Mouse (Mus musculus) heart, postnatal 25 days (tissue): ENCODE measurements around the gene Pml. TPM values are rescaled to one million over a fixed set of nuclear protein-coding genes. Genes with fewer than 3 reads are reported as not detected.
"Not testable (repeated sequence)": the region's sequence is repeated elsewhere in the genome, so short reads cannot be mapped to it uniquely, and the experiment has no call there.

Experiments
- DNase-seq: peaks from one replicate; pipeline ENCODE4 v3.0.0; 2022; ENCODE audit warnings: low spot score
- intact Hi-C: fragments of 180-260 bp; cut with DNase I; formaldehyde crosslinking; loops from one replicate; pipeline ENCODE4 v1.15.1; 2025
- total RNA-seq, 2 experiments: library from RNA; stranded (reverse); gene quantifications; 2 replicates each; pipeline ENCODE4 v1.2.3; 2021

Pml gene
- total RNA-seq, 2 experiments from 2014 or later: 10.0 to 12.6 TPM

DNA sequence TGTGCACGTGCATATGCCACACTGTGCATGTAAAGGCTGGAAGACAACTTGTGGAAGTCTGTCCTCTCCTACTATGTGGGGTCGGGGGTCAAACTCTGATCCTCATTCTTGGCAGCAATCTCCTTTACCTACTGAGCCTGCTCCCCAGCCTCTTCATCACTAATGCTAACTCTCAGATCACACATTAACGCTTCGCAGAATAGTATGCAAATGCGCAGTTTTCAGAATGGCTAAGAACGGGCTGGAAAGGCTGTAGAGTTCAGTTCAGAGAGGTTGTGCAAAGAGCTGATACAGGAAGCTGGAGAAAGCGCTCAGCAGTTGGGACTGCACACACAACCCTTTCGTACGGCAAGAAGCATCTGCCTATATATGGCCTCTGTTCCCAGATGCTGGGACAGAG is 23.3 kb upstream of the Pml start:
- DNase-seq: no peak
- intact Hi-C loops: no loop called here

DNA sequence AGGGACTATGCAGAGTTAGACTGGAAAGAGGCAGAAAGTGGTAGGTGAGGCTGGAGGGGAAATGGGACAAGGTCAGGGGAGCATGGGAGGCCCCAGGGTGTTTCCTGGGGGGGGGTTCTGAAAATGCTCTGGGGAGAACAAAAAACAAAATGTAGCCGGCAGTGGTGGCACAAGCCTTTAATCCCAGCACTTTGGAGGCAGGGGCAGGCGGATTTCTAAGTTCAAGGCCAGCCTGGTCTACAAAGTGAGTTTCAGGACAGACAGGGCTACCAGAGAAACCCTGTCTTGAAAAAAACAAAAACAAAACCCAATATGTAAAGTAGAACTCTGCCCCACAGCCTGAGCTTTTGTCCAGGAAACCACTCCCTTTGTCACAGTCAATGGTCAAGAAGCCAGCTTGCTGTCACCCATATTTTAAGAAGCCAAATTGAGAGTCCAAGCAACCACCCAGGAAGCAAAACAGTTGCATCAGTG is 22.5 kb upstream of the Pml start:
- DNase-seq: no peak
- intact Hi-C loops: no loop called here

DNA sequence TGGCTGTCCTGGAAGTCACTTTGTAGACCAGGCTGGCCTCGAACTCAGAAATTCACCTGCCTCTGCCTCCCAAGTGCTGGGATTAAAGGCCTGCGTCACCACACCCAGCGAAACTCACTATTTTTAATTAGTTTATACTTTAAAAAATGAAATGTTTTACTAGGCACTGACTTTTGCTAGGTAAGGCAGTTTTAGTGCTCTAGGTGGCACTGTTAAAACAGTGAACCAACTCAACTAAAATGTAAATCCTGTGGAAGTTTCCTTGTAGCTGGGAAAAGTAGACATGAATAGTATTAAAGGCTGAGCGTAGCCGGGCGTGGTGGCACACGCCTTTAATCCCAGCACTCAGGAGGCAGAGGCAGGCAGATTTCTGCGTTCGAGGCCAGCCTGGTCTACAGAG is 22.0 kb upstream of the Pml start:
- intact Hi-C loops: loop anchor here (2.0 kb wide), 1 partner anchor 19 kb away; the partner anchor contains the start of gene Stoml1
- not testable (repeated sequence) for DNase-seq

- intact Hi-C loops: loop anchor here (2.0 kb wide), 1 partner anchor 18 kb away; the partner anchor contains the start of gene Stoml1
- DNase-seq: no peak
Observed at GRCm38 (mm10) chr9:58271109-58271508, 21.5 kb upstream of the Pml start.

GRCm38 (mm10) chr9:58270081-58270480 is 20.5 kb upstream of the Pml start:
- intact Hi-C loops: loop anchor here (2.0 kb wide), 1 partner anchor 17 kb away; the partner anchor contains the start of gene Stoml1
- DNase-seq: no peak

GRCm38 (mm10) chr9:58268384-58269313 is 19.1 kb upstream of the Pml start:
- DNase-seq: no peak
- intact Hi-C loops: loop anchor here (2.0 kb wide), 1 partner anchor 42 kb away; no protein-coding TSS in a partner anchor

GRCm38 (mm10) chr9:58267046-58267445 is 17.5 kb upstream of the Pml start:
- no peak for DNase-seq
- intact Hi-C loops: no loop called here

GRCm38 (mm10) chr9:58266571-58267011 is 17.0 kb upstream of the Pml start:
- intact Hi-C loops: no loop called here
- DNase-seq: no peak

- intact Hi-C loops: no loop called here
Observed at GRCm38 (mm10) chr9:58265368-58265767, 15.8 kb upstream of the Pml start.

GRCm38 (mm10) chr9:58262507-58262906 is 12.9 kb upstream of the Pml start:
- intact Hi-C loops: no loop called here
- DNase-seq: no peak

More at GRCm38 (mm10) chr9:58265368-58265767, 15.8 kb upstream of the Pml start:
- no peak for DNase-seq

- no peak for DNase-seq
- intact Hi-C loops: no loop called here
Observed at GRCm38 (mm10) chr9:58255704-58256685, 6.4 kb upstream of the Pml start.

DNA sequence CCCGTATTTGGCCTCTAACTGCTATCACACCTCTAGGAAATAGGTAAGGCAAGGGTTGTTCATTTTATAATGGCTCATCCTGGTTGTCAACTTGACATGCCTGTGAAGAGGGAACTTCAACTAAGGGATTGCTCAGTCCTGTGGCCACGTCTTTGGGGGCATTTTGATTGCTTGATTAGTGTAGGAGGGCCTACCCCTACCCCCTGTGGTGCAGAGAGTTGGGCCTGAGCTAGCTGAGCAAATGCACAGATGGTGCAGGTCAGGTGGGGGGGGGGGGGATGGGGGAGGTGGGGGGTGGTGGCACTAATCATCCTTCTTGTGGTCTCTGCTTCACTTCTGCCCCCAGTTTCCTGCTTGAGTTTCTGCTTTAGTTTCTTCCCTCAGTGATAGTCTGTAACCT is 5.5 kb upstream of the Pml start:
- intact Hi-C loops: no loop called here
- no peak for DNase-seq

DNA sequence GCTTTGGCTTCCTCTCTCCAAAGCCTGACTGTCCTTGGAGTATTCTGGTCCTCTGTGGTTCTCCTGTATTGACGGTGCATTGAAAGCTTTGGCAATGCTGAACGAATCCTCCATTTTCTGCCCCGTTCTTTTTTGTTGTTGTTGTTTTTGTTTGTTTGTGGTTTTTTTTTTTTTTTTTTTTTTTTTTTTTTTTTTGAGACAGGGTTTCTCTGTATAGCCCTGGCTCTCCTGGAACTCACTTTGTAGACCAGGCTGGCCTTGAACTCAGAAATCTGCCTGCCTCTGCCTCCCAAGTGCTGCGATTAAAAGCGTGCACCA is 4.2 kb upstream of the Pml start:
- not testable (repeated sequence) for DNase-seq
- intact Hi-C loops: loop anchor here (2.0 kb wide), 1 partner anchor 17 kb away; no protein-coding TSS in a partner anchor

DNA sequence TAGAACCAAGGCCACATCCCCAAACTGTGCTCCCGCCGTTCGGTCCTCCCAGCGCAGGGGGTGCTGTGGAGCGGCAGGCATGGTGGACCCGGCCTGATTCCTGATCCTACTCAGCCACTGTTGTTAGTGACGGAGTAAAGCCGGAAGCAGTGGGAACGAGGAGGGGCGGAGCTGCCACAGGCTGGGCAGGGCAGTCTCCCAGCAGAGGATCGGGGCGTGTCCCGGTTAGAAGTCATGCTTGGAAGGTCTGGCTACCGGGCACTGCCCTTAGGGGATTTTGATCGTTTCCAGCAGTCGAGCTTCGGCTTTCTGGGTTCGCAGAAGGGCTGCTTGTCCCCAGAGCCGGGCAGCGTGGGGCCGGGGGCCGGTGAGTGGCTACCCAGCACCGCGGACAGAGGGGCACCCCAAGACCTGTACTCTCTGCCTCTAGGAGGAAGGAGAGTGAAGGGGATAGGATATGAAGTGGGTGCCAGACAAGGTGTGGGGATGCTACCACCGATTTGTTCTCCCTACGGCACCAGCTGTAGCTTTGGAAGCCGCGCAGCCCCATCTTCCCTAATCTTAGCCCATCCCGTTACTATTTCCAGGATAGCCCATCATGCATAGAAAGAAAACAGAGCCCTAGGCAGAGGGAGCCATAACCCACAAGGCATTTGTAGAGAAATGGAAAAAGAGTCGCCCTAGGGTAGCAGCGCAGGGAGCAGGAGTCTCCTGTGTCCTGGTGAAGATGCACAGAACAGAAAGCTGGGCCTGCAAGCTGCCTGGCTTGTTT is 3.6 kb upstream of the Pml start, which contains the start of gene Stoml1:
Stoml1 (plus strand) TSS at position 132 of the 772 bp plus-strand sequence.
- intact Hi-C loops: loop anchor here (2.0 kb wide), 1 partner anchor 18 kb away; no protein-coding TSS in a partner anchor
- peak; percentile 92 for DNase-seq

GRCm38 (mm10) chr9:58250730-58251129 is 1.1 kb upstream of the Pml start:
- DNase-seq, intact Hi-C loops: not testable (repeated sequence)

DNA sequence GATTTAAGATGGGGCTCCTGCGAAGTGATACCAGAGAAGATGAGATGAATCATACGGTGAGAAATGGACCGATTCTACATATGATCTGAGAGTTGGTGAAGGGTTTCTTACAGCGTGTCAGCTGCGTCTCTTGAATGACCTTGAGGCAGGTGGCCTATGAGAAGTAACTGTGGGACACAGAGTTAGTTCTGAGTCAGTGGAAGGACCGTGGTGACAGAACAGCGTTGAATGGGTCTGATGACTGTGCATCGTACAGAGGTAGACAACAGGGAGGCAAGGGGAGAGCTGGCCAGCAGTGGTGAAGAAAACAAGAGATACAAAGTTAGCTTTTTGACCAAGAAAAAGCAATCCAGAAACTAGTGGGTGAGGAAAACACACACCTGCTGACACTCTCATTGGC is 736 bp upstream of the Pml start:
- no peak for DNase-seq
- intact Hi-C loops: no loop called here

DNA sequence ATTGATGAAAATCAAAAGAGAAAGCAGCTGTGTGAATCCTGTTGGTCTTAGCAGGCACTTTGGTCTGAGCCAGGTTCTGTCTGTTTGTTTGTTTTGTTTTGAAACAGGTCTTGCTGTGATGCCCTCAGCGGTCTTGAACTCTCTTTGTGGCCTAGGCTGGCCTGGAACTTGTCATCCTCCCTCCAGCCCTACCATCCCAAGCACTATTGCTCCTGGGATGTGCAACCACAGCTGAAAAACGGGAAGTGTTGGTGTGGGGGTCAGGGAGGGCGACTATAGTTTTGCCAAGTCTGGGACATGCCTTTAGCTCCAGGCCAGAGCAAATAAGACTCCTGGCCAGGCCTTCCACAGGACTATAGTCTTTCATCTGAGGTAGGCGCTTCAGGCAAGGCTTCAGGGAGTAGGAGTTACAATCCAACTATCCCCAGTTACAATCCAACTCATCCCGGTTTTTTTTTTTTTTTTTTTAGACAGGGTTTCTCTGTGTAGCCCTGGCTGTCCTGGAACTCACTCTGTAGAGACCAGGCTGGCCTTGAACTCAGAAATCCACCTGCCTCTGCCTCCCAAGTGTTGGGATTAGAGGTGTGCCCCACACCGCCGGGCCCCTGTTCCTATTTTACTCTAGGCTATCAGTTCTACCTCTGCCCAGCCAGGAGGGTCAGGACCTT is 706 bp downstream of the Pml start:
- no peak for DNase-seq

DNA sequence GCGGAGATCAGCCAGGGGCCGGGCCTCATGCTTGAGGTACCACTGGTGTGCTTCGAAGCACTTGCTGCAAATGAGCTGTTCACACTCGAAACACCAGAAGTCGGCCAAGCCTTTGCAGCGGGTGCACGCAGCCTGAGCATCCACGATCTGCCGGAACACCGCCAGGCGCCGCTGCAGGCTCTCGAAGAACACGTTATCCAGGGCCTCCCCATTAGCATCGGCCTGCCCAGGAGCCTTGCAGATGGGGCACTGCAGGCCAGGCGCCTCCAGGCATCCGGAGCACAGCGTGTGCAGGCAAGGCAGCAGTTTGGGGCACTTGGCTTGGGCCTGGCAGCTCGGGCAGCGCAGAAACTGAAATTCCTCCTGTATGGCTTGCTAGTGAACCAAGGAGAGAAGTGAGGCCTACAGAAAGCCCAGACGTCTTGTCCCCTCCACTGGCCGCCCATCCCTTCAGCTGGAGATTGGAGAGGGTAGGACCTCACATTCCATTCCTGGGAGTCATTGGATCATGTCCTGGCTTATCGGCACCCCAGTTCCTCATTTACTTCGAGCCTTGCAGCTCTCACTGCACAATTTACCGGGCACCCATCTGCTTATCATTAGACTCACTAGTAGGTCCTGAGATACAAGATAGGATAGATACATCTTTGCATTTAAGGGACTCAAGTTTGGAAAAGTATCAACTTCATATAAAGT is 2.4 kb downstream of the Pml start:
- DNase-seq: peak; percentile 69
- intact Hi-C loops: loop anchor here (1.0 kb wide), 1 partner anchor 34 kb away; no protein-coding TSS in a partner anchor

More for the DNA sequence above, 706 bp downstream of the Pml start:
- intact Hi-C loops: no loop called here
